Mouse (Mus musculus) intestine, embryonic 15.5 days (tissue): ENCODE measurements at regions not wholly inside any gene's neighbourhood (a gene's known extent, or its start where the extent isn't known, plus 50 kb on each side); places are given as distances from the start of the nearest gene placed in this dataset.
"Not testable (repeated sequence)": the region's sequence is repeated elsewhere in the genome, so short reads cannot be mapped to it uniquely, and the experiment has no call there.

Experiments used
- ATAC-seq: fragments of 200-750 bp; cut with Nextera tagmentation; 2 replicates; pipeline ENCODE4 v1.8.0; 2017; ENCODE audit warnings: moderate TSS enrichment, moderate library complexity
- H3K27ac ChIP-seq: fragments of 300-500 bp; sonication (generic); 2 replicates; pipeline ENCODE4 v1.5.1; 2015; ENCODE audit warnings: mild to moderate bottlenecking, inconsistent platforms
- H3K27me3 ChIP-seq: fragments of 300-500 bp; sonication (generic); replicated peaks from 2 replicates; pipeline ENCODE4 v1.6.1; 2015; ENCODE audit warnings: inconsistent platforms
- H3K36me3 ChIP-seq: fragments of 300-500 bp; sonication (generic); 2 replicates; pipeline ENCODE4 v1.6.1; 2015; ENCODE audit warnings: inconsistent platforms
- H3K4me1 ChIP-seq: fragments of 300-500 bp; sonication (generic); replicated peaks from 2 replicates; pipeline ENCODE4 v1.6.1; 2015; ENCODE audit warnings: inconsistent platforms
- H3K4me2 ChIP-seq: fragments of 300-500 bp; sonication (generic); replicated peaks from 2 replicates; pipeline ENCODE4 v1.6.1; 2015; ENCODE audit warnings: mild to moderate bottlenecking, inconsistent platforms
- H3K4me3 ChIP-seq: fragments of 300-500 bp; sonication (generic); replicated peaks from 2 replicates; pipeline ENCODE4 v1.5.1; 2015; ENCODE audit warnings: inconsistent platforms
- H3K9ac ChIP-seq: fragments of 300-500 bp; sonication (generic); 2 replicates; pipeline ENCODE4 v1.6.1; 2015; ENCODE audit warnings: inconsistent platforms
- H3K9me3 ChIP-seq: fragments of 300-500 bp; sonication (generic); 2 replicates; pipeline ENCODE4 v1.6.1; 2016; ENCODE audit warnings: inconsistent platforms
- WGBS: fragments of 180-500 bp; shearing (Covaris S2); methylation state at CpG from one replicate; pipeline ENCODE4 v1.1.7; 2015; 5-methylcytosine and 5-hydroxymethylcytosine counted together

DNA sequence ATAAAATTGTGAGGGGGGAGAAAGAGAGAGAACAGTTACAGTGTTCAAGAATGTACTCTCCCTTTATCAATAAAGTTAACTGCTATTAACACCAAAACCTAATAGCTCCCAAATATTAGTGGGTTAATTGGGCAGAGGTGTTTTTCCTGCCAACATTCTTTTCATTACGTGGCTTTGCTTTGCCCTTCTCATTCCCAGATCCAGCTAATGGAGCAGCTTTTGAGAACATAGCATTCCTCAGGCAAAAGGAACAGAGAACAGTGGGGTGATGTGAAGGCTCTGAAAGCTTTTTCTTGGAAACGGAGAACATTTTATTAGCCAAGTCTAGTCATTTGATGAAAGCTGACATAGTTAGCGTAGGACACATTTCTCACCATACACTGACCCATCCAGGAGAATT lies 271.2 kb upstream of the Flrt2 start:
- ATAC-seq = no peak
- WGBS = 82% methylated on average over 3 of the region's 3 CpGs

GRCm38 (mm10) chr12:95424739-95425138 lies 267.3 kb upstream of the Flrt2 start:
- no peak for ATAC-seq
- Histone ChIP-seq H3K27me3 (no peaks in the 10 kb centered on the region), H3K4me2 (no peak overlapping the region), H3K9me3 (no peaks in the 10 kb centered on the region), H3K4me3 (no peak overlapping the region), H3K4me1 (no peaks in the 10 kb centered on the region), H3K36me3 (no peaks in the 10 kb centered on the region), H3K9ac (no peak overlapping the region), H3K27ac (no peak overlapping the region)
- 65% methylated on average over 2 of the region's 2 CpGs for WGBS

More for the DNA sequence above, 271.2 kb upstream of the Flrt2 start:
- no peaks in the 10 kb centered on the region for H3K36me3 ChIP-seq
- no peak overlapping the region for H3K4me3 ChIP-seq
- no peak overlapping the region for H3K9ac ChIP-seq
- H3K4me1 ChIP-seq = no peaks in the 10 kb centered on the region
- H3K9me3 ChIP-seq = no peaks in the 10 kb centered on the region
- no peak overlapping the region for H3K4me2 ChIP-seq
- H3K27me3 ChIP-seq = no peaks in the 10 kb centered on the region
- no peak overlapping the region for H3K27ac ChIP-seq

DNA sequence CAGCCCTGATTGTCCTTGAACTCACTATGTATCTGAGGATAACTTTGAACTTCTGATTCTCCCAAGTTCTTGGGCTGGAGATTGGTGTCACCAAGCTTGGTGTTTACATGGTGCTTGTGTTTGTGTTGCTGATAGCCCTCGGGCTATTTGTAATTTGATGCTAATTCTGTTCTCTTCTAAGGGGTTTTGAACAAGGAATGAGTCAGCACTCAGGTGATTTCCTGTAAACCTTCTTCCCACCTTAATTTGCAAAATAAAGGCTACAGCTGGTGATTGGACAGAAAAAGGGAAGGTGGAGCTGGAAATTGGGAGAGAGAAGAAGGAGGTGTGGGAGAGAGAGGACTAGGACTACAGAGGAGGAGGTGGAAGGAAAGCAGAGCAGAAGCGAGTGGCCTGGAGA lies 254.8 kb upstream of the Flrt2 start:
- 57% methylated on average over 2 of the region's 2 CpGs for WGBS
- no peaks in the 10 kb centered on the region for H3K9me3 ChIP-seq
- no peaks in the 10 kb centered on the region for H3K27me3 ChIP-seq
- ATAC-seq = no peak
- H3K27ac ChIP-seq = no peak overlapping the region
- H3K4me3 ChIP-seq = no peak overlapping the region
- no peaks in the 10 kb centered on the region for H3K36me3 ChIP-seq
- no peaks in the 10 kb centered on the region for H3K4me1 ChIP-seq
- H3K4me2 ChIP-seq = no peak overlapping the region
- no peak overlapping the region for H3K9ac ChIP-seq

- no peak overlapping the region for H3K4me2 ChIP-seq
- no peaks in the 10 kb centered on the region for H3K4me1 ChIP-seq
- 94% methylated on average over 4 of the region's 4 CpGs for WGBS
- no peak overlapping the region for H3K27ac ChIP-seq
- H3K9me3 ChIP-seq = no peaks in the 10 kb centered on the region
- no peaks in the 10 kb centered on the region for H3K36me3 ChIP-seq
- no peak for ATAC-seq
- no peak overlapping the region for H3K9ac ChIP-seq
- no peak overlapping the region for H3K4me3 ChIP-seq
- H3K27me3 ChIP-seq = no peaks in the 10 kb centered on the region
These were observed 234.5 kb upstream of the Flrt2 start for GRCm38 (mm10) chr12:95457480-95457879.

DNA sequence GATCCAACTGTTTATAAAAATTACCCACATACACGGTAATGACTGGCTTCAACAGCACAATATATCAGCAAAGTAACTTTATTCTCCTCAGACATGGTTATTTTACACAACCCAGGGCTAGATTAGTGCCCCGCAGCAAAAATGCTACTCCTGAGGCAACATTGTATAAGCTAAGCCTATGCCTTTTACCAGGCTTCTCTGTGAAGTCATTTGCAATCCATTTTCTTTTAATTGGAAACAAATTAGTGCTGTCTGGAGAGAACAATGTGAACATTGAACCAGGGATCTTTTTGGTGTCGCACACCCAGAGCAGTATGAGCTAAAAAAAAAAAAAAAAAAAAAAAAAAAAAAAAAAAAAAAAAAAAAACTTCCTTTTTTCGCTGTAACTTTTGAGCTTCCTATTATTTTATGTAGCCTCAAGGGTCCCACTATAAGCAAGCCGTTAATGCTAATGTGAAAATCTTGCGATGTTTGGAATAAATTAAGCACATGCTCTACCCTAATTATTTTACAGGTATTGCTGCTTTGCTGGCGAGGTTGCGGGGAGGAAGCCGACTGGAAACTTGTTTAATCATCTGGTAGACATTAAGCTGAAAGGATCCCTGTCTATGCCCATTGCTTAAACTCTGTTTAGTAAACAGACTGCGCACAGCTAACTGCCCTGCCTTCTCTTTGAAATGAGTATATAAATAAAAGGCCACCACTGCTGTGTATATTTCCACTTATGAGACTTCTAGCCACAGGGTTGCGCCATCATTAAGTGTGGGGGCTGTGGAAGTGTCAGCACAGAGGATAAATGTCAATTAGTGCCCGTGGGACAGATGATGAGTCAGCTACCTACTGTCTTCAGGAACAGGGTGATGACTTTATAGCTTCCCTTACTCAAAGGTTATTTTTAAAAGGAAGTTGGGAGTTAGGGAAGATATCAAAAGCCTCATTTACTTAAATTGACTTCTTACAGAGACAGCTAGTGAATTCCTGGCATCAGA lies 225.2 kb upstream of the Flrt2 start:
- no peak for ATAC-seq
- H3K27me3 ChIP-seq = no peaks in the 10 kb centered on the region
- no peaks in the 10 kb centered on the region for H3K9me3 ChIP-seq
- no peak overlapping the region for H3K27ac ChIP-seq
- no peak overlapping the region for H3K4me3 ChIP-seq
- no peak overlapping the region for H3K9ac ChIP-seq
- H3K4me2 ChIP-seq = no peak overlapping the region
- H3K36me3 ChIP-seq = no peaks in the 10 kb centered on the region
- 0 out of 2 replicates have a peak, but pooled peaks cover 3% of the 10 kb centered on the region for H3K4me1 ChIP-seq
- WGBS = 49% methylated on average over 12 of the region's 12 CpGs

DNA sequence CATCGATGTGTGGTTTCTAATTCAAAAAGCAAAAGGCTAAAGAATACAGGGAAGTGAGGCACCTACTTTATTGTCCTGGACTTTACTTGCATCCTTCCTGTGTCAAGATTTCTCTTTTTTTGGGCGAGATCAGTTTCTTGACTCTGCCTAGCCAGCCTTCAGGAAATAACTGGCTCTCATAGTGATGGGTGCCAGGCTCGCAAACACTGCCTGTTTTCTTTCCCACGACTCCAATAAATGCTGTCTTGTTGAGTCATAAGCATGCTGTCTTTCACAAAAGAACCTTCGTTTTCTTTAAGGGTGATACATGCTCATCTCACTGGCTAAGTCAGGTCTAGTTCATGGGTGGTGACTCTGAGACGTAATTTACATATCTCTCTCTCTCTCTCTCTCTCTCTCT lies 222.1 kb upstream of the Flrt2 start:
- Histone ChIP-seq H3K36me3 (no peaks in the 10 kb centered on the region), H3K4me2 (no peak overlapping the region), H3K4me1 (0 out of 2 replicates have a peak, but pooled peaks cover 3% of the 10 kb centered on the region), H3K9me3 (no peaks in the 10 kb centered on the region), H3K27me3 (no peaks in the 10 kb centered on the region), H3K27ac (no peak overlapping the region), H3K4me3 (no peak overlapping the region), H3K9ac (no peak overlapping the region)
- 55% methylated on average over 6 of the region's 6 CpGs for WGBS
- ATAC-seq = no peak

GRCm38 (mm10) chr12:95486502-95486901 lies 205.5 kb upstream of the Flrt2 start:
- Histone ChIP-seq H3K4me2 (no peak overlapping the region), H3K9ac (no peak overlapping the region), H3K9me3 (no peaks in the 10 kb centered on the region), H3K36me3 (no peaks in the 10 kb centered on the region), H3K4me3 (no peak overlapping the region), H3K27ac (no peak overlapping the region), H3K4me1 (no peaks in the 10 kb centered on the region), H3K27me3 (no peaks in the 10 kb centered on the region)
- no peak for ATAC-seq

DNA sequence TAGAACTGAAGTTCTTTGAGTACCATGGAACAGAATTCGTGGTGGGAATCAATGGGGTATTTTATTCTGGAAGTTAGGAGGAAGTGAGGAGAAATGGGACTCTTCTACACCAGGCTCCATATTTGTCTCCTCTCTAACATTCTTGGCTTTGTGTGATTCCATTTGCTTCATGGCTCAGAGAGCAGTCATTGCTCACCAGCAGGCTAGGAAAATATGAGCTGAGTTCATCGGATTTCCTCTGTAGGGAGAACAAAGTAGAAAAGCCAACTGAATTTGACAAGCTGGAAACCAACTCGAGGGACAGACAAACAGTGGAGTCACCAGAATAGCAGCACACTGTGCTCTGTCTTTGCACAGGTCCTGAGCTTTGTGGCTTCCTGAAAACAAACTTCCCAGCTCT lies 203.7 kb upstream of the Flrt2 start:
- Histone ChIP-seq H3K9ac (no peak overlapping the region), H3K27me3 (no peaks in the 10 kb centered on the region), H3K9me3 (no peaks in the 10 kb centered on the region), H3K4me3 (no peak overlapping the region), H3K36me3 (no peaks in the 10 kb centered on the region), H3K27ac (no peak overlapping the region), H3K4me2 (no peak overlapping the region), H3K4me1 (no peaks in the 10 kb centered on the region)
- WGBS = 59% methylated on average over 3 of the region's 3 CpGs
- ATAC-seq = no peak

GRCm38 (mm10) chr12:95489374-95489773 lies 202.7 kb upstream of the Flrt2 start:
- Histone ChIP-seq H3K27ac (no peak overlapping the region), H3K36me3 (no peaks in the 10 kb centered on the region), H3K9me3 (no peaks in the 10 kb centered on the region), H3K27me3 (no peaks in the 10 kb centered on the region), H3K4me1 (no peaks in the 10 kb centered on the region), H3K4me2 (no peak overlapping the region), H3K9ac (no peak overlapping the region), H3K4me3 (no peak overlapping the region)
- 78% methylated on average over 2 of the region's 2 CpGs for WGBS
- no peak for ATAC-seq

GRCm38 (mm10) chr12:95489848-95490247 lies 202.2 kb upstream of the Flrt2 start:
- Histone ChIP-seq H3K9me3 (no peaks in the 10 kb centered on the region), H3K36me3 (no peaks in the 10 kb centered on the region), H3K9ac (no peak overlapping the region), H3K27ac (no peak overlapping the region), H3K27me3 (no peaks in the 10 kb centered on the region), H3K4me2 (no peak overlapping the region), H3K4me3 (no peak overlapping the region), H3K4me1 (no peaks in the 10 kb centered on the region)
- WGBS = 85% methylated on average over 2 of the region's 2 CpGs
- ATAC-seq = no peak

DNA sequence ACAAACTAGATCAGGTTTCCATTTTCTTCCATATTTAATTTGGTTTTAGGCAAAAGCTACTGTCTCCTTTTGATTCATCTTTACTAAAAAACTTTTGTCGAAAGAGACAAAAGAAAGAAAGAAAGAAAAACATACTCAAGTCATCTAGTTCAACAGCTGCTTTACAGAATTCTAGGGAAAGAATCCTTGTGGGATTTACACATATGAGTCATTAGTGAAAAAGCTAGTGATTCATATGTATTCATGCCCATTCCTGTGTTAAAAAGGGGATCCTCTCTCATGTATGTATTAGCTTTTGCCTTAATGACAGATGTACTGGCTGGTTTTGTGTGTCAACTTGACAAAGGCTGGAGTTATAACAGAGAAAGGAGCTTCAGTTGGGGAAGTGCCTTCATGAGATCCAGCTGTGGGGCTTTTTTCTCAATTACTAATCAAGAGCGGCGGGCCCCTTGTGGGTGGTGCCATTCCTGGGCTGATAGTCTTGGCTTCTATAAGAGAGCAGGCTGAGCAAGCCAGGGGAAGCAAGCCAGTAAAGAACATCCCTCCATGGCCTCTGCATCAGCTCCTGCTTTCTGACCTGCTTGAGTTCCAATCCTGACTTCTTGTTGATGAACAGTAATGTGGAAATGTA lies 200.1 kb upstream of the Flrt2 start:
- not testable (repeated sequence) for H3K27ac ChIP-seq, ATAC-seq, H3K4me1 ChIP-seq, H3K9ac ChIP-seq, H3K9me3 ChIP-seq, H3K4me3 ChIP-seq, H3K36me3 ChIP-seq, H3K4me2 ChIP-seq, H3K27me3 ChIP-seq
- 67% methylated on average over 3 of the region's 3 CpGs for WGBS

GRCm38 (mm10) chr12:95501443-95501842 lies 190.6 kb upstream of the Flrt2 start:
- H3K4me2 ChIP-seq = no peak overlapping the region
- no peaks in the 10 kb centered on the region for H3K4me1 ChIP-seq
- H3K9ac ChIP-seq = no peak overlapping the region
- no peak overlapping the region for H3K27ac ChIP-seq
- no peaks in the 10 kb centered on the region for H3K36me3 ChIP-seq
- WGBS = 72% methylated on average over 3 of the region's 3 CpGs
- H3K9me3 ChIP-seq = no peaks in the 10 kb centered on the region
- H3K4me3 ChIP-seq = no peak overlapping the region
- H3K27me3 ChIP-seq = no peaks in the 10 kb centered on the region
- ATAC-seq = no peak

DNA sequence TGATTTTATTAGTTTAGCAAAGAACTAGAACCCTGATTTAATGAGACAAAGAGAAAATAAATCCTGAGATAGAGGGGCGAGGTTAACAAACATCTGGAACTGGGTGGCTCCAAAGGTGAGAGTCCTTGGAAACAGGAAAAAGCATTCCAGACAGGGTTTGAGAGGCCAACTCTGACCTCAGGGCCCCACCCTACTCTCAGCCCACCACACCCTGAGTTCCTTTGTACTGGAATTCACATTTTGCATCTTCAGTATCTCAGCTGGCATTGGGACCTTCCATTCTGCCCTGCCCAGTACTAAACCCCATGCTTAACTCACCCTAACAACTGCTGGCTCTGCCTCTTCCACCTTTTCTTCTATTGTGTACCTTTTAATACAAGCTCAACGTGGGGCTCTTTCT lies 172.0 kb upstream of the Flrt2 start:
- H3K4me1 ChIP-seq = no peaks in the 10 kb centered on the region
- H3K36me3 ChIP-seq = no peaks in the 10 kb centered on the region
- no peak overlapping the region for H3K4me2 ChIP-seq
- no peak overlapping the region for H3K4me3 ChIP-seq
- 78% methylated on average over 2 of the region's 2 CpGs for WGBS
- ATAC-seq = no peak
- no peaks in the 10 kb centered on the region for H3K9me3 ChIP-seq
- H3K27me3 ChIP-seq = no peaks in the 10 kb centered on the region
- H3K27ac ChIP-seq = no peak overlapping the region
- H3K9ac ChIP-seq = no peak overlapping the region
